Mouse (Mus musculus): ENCODE data around the gene Fignl2. TPM values are rescaled to one million over a fixed set of nuclear protein-coding genes. Genes with fewer than 3 reads are reported as not detected.

Gene Fignl2
- polyA plus RNA-seq, 1 experiment = 25.6 TPM

DNA sequence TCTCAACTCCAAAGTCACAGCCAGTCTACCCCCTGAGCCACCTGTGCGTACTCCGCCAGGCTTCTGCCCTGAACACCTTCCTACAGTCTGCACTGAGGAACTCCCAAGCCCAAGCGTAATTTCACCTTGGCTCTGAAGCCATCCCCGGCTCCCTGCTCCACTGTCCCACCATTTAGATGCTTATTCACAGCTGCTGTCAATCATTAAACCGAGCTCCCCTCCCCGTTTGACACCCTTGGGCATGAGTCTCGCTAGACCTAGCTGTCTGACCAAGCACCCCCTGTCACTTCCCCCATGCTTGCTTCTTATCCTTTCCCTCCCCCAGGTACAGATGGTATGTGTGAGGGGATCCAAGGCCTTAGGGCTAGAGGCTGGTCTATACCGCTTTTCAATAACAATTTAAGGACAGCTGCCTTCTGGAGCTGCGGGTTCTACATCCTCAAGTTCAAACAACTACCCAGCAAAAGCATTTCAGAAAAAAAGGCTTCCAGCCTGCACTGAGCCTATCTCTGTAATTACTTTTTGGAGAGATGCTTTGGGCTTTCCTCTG is 8.7 kb downstream of the Fignl2 start:
- Histone ChIP-seq H3K27me3 (ENCODE audit: control insufficient read depth, insufficient read depth, low read length, poor library complexity, severe bottlenecking) (no peaks in the 10 kb centered on the region), H3K4me1 (ENCODE audit: control insufficient read depth, insufficient read depth, low read length) (peaks cover 10% of the 10 kb centered on the region), H3K9me3 (replicated peaks; ENCODE audit: control insufficient read depth, insufficient read depth, low read length, poor library complexity, severe bottlenecking) (no peaks in the 10 kb centered on the region), H3K4me3 (ENCODE audit: low read depth, low read length) (no peak overlapping the region), H3K9ac (ENCODE audit: low read depth, poor library complexity, severe bottlenecking) (no peak overlapping the region), H3K27ac (ENCODE audit: insufficient read depth, low read length) (peak overlapping the region; percentile 58; the same call in 1 of the 2 replicates), H3K36me3 (ENCODE audit: control insufficient read depth, insufficient read depth, low read length, poor library complexity, severe bottlenecking) (no peaks in the 10 kb centered on the region)
- TF ChIP-seq EP300 (IDR thresholded peaks at IDR 0.05; ENCODE audit: insufficient read depth, low read depth, low read length) = 0 out of 2 replicates have a peak, but pooled peaks have one; percentile 41
- no peak for TF ChIP-seq POLR2A (IDR thresholded peaks at IDR 0.05; ENCODE audit: insufficient read depth, low read length)

DNA sequence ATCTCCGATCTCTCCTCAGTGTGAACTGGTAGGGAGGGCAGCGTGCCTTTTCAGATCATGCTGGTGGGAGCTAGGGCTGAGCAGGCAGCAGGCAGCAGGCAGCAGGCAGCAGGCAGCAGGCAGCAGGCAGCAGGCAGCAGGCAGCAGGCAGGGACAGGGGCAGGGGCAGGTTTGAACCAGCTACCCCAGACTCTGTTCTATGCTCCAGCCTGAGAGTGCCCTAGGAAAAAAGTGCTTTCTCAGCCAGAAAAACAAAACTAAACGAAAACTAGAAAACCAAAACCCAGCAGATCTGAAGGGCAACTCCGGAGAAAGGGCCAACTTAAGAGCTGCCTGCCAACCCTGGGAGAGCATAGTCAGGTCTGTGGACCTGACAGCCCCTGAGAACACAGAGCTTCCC is 9.7 kb downstream of the Fignl2 start:
- no peak overlapping the region for H3K27ac ChIP-seq (ENCODE audit: insufficient read depth, low read length)
- H3K36me3 ChIP-seq (ENCODE audit: control insufficient read depth, insufficient read depth, low read length, poor library complexity, severe bottlenecking) = no peaks in the 10 kb centered on the region
- H3K4me1 ChIP-seq (ENCODE audit: control insufficient read depth, insufficient read depth, low read length) = peaks cover 10% of the 10 kb centered on the region
- H3K9me3 ChIP-seq (replicated peaks; ENCODE audit: control insufficient read depth, insufficient read depth, low read length, poor library complexity, severe bottlenecking) = no peaks in the 10 kb centered on the region
- H3K9ac ChIP-seq (ENCODE audit: low read depth, poor library complexity, severe bottlenecking) = no peak overlapping the region
- H3K4me3 ChIP-seq (ENCODE audit: low read depth, low read length) = no peak overlapping the region
- H3K27me3 ChIP-seq (ENCODE audit: control insufficient read depth, insufficient read depth, low read length, poor library complexity, severe bottlenecking) = no peaks in the 10 kb centered on the region
- TF ChIP-seq EP300 (IDR thresholded peaks at IDR 0.05; ENCODE audit: insufficient read depth, low read depth, low read length) (no peak), POLR2A (IDR thresholded peaks at IDR 0.05; ENCODE audit: insufficient read depth, low read length) (no peak)

DNA sequence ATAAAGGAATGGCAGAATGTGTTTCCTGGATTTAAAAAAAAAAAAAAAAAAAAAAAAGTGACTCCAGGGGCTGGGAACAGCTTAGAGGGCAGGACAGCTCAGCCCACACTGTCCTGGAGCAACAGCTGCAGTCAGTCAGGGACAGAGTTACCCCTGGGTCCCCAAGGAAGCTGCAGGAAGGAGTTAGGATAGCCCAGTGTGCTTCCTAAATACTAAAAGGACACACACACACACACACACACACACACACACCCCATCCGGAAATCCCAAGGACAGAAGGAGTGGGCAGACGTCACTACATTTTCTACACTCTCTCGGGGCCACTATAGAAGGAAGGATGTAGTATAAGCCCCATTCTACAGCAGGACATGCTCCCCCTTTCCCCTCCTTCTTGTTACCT is 10.3 kb downstream of the Fignl2 start:
- TF ChIP-seq POLR2A (IDR thresholded peaks at IDR 0.05; ENCODE audit: insufficient read depth, low read length) = no peak
- TF ChIP-seq CTCF (IDR thresholded peaks at IDR 0.05; ENCODE audit: low read depth, low read length) = no peak
- no peak for TF ChIP-seq EP300 (IDR thresholded peaks at IDR 0.05; ENCODE audit: insufficient read depth, low read depth, low read length)
- no peak overlapping the region for H3K9ac ChIP-seq (ENCODE audit: low read depth, poor library complexity, severe bottlenecking)
- H3K36me3 ChIP-seq (ENCODE audit: control insufficient read depth, insufficient read depth, low read length, poor library complexity, severe bottlenecking) = no peaks in the 10 kb centered on the region
- H3K4me3 ChIP-seq (ENCODE audit: low read depth, low read length) = no peak overlapping the region
- peaks cover 10% of the 10 kb centered on the region for H3K4me1 ChIP-seq (ENCODE audit: control insufficient read depth, insufficient read depth, low read length)
- H3K27me3 ChIP-seq (ENCODE audit: control insufficient read depth, insufficient read depth, low read length, poor library complexity, severe bottlenecking) = no peaks in the 10 kb centered on the region
- no peaks in the 10 kb centered on the region for H3K9me3 ChIP-seq (replicated peaks; ENCODE audit: control insufficient read depth, insufficient read depth, low read length, poor library complexity, severe bottlenecking)
- H3K27ac ChIP-seq (ENCODE audit: insufficient read depth, low read length) = no peak overlapping the region

DNA sequence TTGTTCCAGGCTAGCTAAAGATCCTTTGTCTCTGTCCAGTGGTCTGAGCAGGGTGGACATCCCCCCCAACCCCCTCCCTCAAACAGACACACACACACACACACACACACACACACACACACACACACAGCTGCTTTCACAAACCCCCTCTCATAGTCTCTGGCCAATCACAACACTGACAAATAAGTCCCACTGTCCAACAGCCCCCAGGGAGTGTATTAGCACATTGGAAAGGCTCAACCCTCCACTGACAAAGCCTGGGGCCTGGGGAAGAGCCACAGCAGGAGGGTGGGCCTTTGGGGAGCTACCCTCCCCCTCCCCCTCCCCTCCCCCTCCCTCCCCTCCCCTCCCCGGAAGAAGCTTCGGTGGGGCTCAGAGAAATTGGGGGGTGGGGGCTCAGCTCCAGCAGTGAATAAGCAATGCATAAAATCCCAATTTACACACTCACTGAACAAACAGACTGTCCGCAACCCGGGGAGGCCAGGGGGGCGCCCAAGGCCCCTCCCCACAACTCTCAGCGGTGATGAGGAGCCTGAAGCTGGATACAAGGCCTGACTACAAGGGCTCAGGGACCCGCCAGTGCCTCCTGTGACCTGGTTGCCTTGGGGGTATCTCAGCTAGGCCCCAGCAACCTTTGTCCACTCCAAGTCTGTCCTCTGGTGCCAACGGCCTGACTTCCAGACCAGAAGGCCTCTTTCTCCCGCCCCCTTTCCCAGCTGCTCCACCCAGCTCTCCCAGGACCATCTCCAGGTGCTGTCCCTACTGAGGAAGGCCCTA is 11.3 kb downstream of the Fignl2 start:
- no peak overlapping the region for H3K9ac ChIP-seq (ENCODE audit: low read depth, poor library complexity, severe bottlenecking)
- H3K4me1 ChIP-seq (ENCODE audit: control insufficient read depth, insufficient read depth, low read length) = peaks cover 10% of the 10 kb centered on the region
- H3K36me3 ChIP-seq (ENCODE audit: control insufficient read depth, insufficient read depth, low read length, poor library complexity, severe bottlenecking) = no peaks in the 10 kb centered on the region
- no peaks in the 10 kb centered on the region for H3K9me3 ChIP-seq (replicated peaks; ENCODE audit: control insufficient read depth, insufficient read depth, low read length, poor library complexity, severe bottlenecking)
- H3K27me3 ChIP-seq (ENCODE audit: control insufficient read depth, insufficient read depth, low read length, poor library complexity, severe bottlenecking) = no peaks in the 10 kb centered on the region
- H3K4me3 ChIP-seq (ENCODE audit: low read depth, low read length) = no peak overlapping the region
- no peak overlapping the region for H3K27ac ChIP-seq (ENCODE audit: insufficient read depth, low read length)
- no peak for TF ChIP-seq EP300 (IDR thresholded peaks at IDR 0.05; ENCODE audit: insufficient read depth, low read depth, low read length)
- no peak for TF ChIP-seq POLR2A (IDR thresholded peaks at IDR 0.05; ENCODE audit: insufficient read depth, low read length)
- TF ChIP-seq CTCF (IDR thresholded peaks at IDR 0.05; ENCODE audit: low read depth, low read length) = no peak

DNA sequence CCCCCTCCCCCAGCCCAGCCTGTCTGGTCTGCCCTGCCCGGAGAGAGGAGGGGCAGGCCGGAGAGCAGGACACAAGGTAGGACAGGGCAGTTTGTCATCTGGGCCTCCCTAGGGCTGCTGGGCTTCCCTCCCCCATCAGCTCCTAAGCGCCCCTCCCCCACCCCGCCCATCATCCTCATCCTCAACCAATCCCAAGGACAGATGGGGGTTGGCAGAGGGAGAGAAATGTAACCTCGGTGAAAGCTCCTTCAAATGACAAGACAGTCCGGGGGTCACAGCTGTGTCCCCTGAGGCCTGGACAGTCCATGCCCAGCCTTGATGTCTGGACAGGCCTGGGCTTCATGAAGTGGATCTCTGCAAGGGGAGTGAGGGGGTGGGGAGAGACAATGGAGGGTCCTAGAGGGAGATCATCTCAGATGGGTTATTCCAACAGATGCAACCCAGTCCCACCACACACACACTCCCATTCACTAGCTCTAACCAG is 12.0 kb downstream of the Fignl2 start:
- H3K4me3 ChIP-seq (ENCODE audit: low read depth, low read length) = no peak overlapping the region

DNA sequence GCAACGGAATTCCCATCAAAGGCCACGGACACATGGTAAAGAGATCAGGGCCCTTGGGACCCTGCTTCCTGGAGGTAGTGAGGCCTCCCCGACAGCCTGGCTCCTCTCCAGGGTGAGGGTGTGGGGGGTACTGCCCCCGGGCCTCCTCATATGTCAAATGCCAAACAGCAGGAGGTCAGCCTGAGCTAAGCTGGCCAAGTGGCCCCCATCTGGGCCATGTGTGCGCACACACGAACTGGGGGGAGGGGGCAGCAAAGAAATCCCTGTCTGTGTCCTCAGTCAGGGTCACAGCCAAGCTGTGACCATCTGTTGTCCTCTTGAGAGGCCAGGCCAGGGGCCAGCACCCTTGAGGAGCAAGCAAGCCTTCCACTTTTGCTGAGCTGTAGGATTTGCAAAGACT is 13.3 kb downstream of the Fignl2 start:
- peaks cover 7% of the 10 kb centered on the region for H3K4me1 ChIP-seq (ENCODE audit: control insufficient read depth, insufficient read depth, low read length)
- H3K36me3 ChIP-seq (ENCODE audit: control insufficient read depth, insufficient read depth, low read length, poor library complexity, severe bottlenecking) = no peaks in the 10 kb centered on the region
- H3K9ac ChIP-seq (ENCODE audit: low read depth, poor library complexity, severe bottlenecking) = no peak overlapping the region
- H3K4me3 ChIP-seq (ENCODE audit: low read depth, low read length) = no peak overlapping the region
- no peaks in the 10 kb centered on the region for H3K9me3 ChIP-seq (replicated peaks; ENCODE audit: control insufficient read depth, insufficient read depth, low read length, poor library complexity, severe bottlenecking)
- TF ChIP-seq CTCF (IDR thresholded peaks at IDR 0.05; ENCODE audit: low read depth, low read length) (no peak), POLR2A (IDR thresholded peaks at IDR 0.05; ENCODE audit: insufficient read depth, low read length) (no peak)
- no peaks in the 10 kb centered on the region for H3K27me3 ChIP-seq (ENCODE audit: control insufficient read depth, insufficient read depth, low read length, poor library complexity, severe bottlenecking)
- H3K27ac ChIP-seq (ENCODE audit: insufficient read depth, low read length) = no peak overlapping the region

More for the DNA sequence above, 12.0 kb downstream of the Fignl2 start:
- Histone ChIP-seq H3K36me3 (ENCODE audit: control insufficient read depth, insufficient read depth, low read length, poor library complexity, severe bottlenecking) (no peaks in the 10 kb centered on the region), H3K4me1 (ENCODE audit: control insufficient read depth, insufficient read depth, low read length) (peaks cover 10% of the 10 kb centered on the region), H3K9ac (ENCODE audit: low read depth, poor library complexity, severe bottlenecking) (no peak overlapping the region), H3K27ac (ENCODE audit: insufficient read depth, low read length) (no peak overlapping the region), H3K27me3 (ENCODE audit: control insufficient read depth, insufficient read depth, low read length, poor library complexity, severe bottlenecking) (no peaks in the 10 kb centered on the region), H3K9me3 (replicated peaks; ENCODE audit: control insufficient read depth, insufficient read depth, low read length, poor library complexity, severe bottlenecking) (no peaks in the 10 kb centered on the region)
- TF ChIP-seq POLR2A (IDR thresholded peaks at IDR 0.05; ENCODE audit: insufficient read depth, low read length) (no peak), EP300 (IDR thresholded peaks at IDR 0.05; ENCODE audit: insufficient read depth, low read depth, low read length) (no peak), CTCF (IDR thresholded peaks at IDR 0.05; ENCODE audit: low read depth, low read length) (no peak)

Data from ES-Bruce4 (cell line).